Mouse (Mus musculus): ENCODE results near the gene Gusb.

DNA sequence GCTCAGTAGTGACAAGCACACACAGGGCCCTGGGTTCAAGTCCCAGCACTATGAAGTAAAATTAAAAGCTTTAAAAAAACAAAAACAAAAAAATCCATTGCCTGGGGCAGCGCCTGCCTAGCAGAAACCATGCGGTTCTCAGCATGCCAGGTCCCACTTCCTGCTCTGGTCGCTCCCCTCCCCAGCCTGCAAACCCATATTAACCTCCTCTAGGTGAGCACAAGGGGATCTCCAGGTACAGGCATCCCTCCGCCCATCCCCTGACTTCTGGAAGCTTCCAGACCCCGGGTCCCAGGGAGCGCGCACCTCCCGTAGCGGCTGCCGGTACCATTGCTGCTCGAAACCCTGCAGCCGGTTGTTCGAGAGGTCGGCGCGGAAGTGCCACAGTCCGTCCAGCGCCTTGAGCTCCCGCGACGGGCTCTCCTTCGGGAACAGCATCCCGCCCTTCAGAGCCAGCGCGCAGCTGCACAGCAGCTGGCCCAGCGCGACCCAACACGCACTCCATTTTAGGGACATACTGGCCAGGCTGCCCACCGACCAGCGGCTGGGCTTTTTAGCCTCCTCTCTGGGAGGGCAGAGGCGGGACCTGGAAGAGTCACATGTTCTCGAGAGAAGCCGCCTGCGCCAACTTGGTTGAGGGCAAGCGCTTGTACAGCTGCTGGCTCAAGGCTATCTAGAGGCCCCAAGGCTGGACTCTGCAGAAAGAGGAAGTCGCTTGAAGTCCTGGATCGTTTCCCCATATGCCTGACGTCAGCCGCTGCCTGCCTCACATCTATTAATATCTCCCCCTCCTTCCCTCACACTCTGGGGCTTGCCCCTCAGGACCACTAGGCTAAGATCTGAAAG lies at the start of gene Gusb:
- TF ChIP-seq CTCF (IDR thresholded peaks at IDR 0.05; ENCODE audit: low read depth) = no peak; the same call in 1 of the 2 replicates
- TF ChIP-seq EP300 (optimal IDR thresholded peaks at IDR 0.05) = no peak
